Mouse (Mus musculus): Measurements from ENCODE around the gene Atp6v0c. TPM values are rescaled to one million over a fixed set of nuclear protein-coding genes. Genes with fewer than 3 reads are reported as not detected.

Gene Atp6v0c
- total and polyA plus RNA-seq, 3 experiments, result 58.4 to 515 (median 125) TPM

DNA sequence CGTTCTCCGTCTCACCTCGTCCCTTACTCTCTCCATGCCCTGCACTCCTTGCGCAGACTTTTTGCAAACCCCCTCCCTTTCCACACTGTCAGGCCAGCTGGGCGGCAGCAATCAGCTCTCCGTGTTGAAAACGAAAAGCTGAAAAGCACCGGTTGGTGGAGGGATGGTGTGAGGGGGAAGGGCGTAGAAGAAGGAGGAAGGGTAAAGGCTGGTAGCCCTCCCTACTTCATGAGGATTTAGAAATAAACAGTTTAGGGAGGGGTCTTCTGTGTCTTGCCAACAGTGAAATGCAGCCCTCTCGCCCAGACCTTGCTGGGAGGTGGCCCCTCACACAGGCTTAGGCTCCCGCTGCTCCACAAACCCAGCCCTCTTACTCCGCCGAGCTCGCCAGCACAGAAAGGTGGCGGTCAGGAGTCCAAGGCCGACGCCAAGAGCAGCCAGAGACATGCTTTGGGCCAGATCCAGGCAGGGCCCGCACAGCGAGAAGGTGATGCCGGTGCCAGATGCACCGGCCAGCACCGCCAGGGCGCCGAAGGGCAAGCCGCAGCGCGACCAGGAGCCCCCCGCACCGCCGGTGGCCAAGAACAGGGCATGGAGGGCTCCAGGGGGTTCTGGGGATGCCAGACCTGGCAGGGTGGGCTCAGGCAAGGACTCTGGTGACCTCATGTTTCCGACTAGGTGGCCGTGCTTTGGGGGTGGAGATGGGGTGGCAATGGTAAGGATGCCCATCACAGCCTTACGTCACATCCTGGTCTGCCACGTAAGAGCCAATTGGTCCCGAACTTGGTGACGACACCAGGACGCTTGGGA is 42.3 kb upstream of the Atp6v0c start:
- Histone ChIP-seq H3K27ac (ENCODE audit: control insufficient read depth, low read depth, low read length) (no peak overlapping the region), H3K36me3 (ENCODE audit: control insufficient read depth in 1 of 2, insufficient read depth in 2 of 2, low read length in 2 of 2) (peaks cover 5 to 11% of the 10 kb centered on the region in 2 experiments; a peak in 3 of 4 replicates), H3K4me1 (ENCODE audit: control insufficient read depth in 1 of 2, insufficient read depth in 2 of 2, low read length in 2 of 2) (peaks cover 0 to 21% of the 10 kb centered on the region in 2 experiments; a peak in 3 of 4 replicates), H3K9me3 (replicated peaks; ENCODE audit: insufficient read depth, low read length) (no peaks in the 10 kb centered on the region), H3K79me2 (ENCODE audit: control insufficient read depth, insufficient read depth, low read length, poor library complexity) (peaks cover 15% of the 10 kb centered on the region), H3K4me3 (ENCODE audit: control insufficient read depth in 1 of 2, insufficient read depth in 1 of 2, low read depth in 2 of 2, low read length in 2 of 2) (no peak overlapping the region), H3K9ac (ENCODE audit: control insufficient read depth, low read depth, low read length, poor library complexity, severe bottlenecking) (no peak overlapping the region), H3K27me3 (ENCODE audit: control insufficient read depth in 1 of 2, insufficient read depth in 2 of 2, low read length in 2 of 2) (no peaks in the 10 kb centered on the region)
- no peak for DNase-seq (ENCODE audit: low read depth, low spot score)
- TF ChIP-seq POLR2AphosphoS2 (IDR thresholded peaks at IDR 0.05; ENCODE audit: low read length) (no peak), ZKSCAN1 (IDR thresholded peaks at IDR 0.05; ENCODE audit: low read depth, low read length) (no peak), POLR2A (IDR thresholded peaks at IDR 0.05; ENCODE audit: control insufficient read depth in 1 of 2, insufficient read depth in 1 of 2, low read depth in 1 of 2, low read length in 2 of 2, poor library complexity in 1 of 2) (0 out of 4 replicates have a peak, but pooled peaks of 1 of the 2 experiments have one; percentile 6)

- Histone ChIP-seq H3K4me1 (ENCODE audit: control insufficient read depth in 1 of 2, insufficient read depth in 2 of 2, low read length in 2 of 2) (peaks cover 0 to 27% of the 10 kb centered on the region in 2 experiments; a peak in 3 of 4 replicates), H3K79me2 (ENCODE audit: control insufficient read depth, insufficient read depth, low read length, poor library complexity) (peaks cover 20% of the 10 kb centered on the region), H3K36me3 (ENCODE audit: control insufficient read depth in 1 of 2, insufficient read depth in 2 of 2, low read length in 2 of 2) (peaks cover 3 to 14% of the 10 kb centered on the region in 2 experiments; a peak in 3 of 4 replicates), H3K4me3 (ENCODE audit: control insufficient read depth in 1 of 2, insufficient read depth in 1 of 2, low read depth in 2 of 2, low read length in 2 of 2) (no peak overlapping the region), H3K9ac (ENCODE audit: control insufficient read depth, low read depth, low read length, poor library complexity, severe bottlenecking) (no peak overlapping the region), H3K27ac (ENCODE audit: control insufficient read depth, low read depth, low read length) (no peak overlapping the region), H3K27me3 (ENCODE audit: control insufficient read depth in 1 of 2, insufficient read depth in 2 of 2, low read length in 2 of 2) (no peaks in the 10 kb centered on the region), H3K9me3 (replicated peaks; ENCODE audit: insufficient read depth, low read length) (no peaks in the 10 kb centered on the region)
- TF ChIP-seq BHLHE40 (IDR thresholded peaks at IDR 0.05; ENCODE audit: borderline replicate concordance, low read depth, low read length) (no peak), TBP (IDR thresholded peaks at IDR 0.05; ENCODE audit: low read depth, low read length) (no peak), EP300 (IDR thresholded peaks at IDR 0.05; ENCODE audit: low read depth in 1 of 2, low read length in 2 of 2) (no peak), MAFK (IDR thresholded peaks at IDR 0.05; ENCODE audit: borderline replicate concordance, low read depth, low read length) (no peak), UBTF (IDR thresholded peaks at IDR 0.05; ENCODE audit: borderline replicate concordance, insufficient read depth, low read depth, low read length) (no peak), MYC (IDR thresholded peaks at IDR 0.05; ENCODE audit: low read depth, low read length) (no peak), GATA1 (IDR thresholded peaks at IDR 0.05; ENCODE audit: low read depth, low read length) (no peak), ZKSCAN1 (IDR thresholded peaks at IDR 0.05; ENCODE audit: low read depth, low read length) (no peak), SMC3 (IDR thresholded peaks at IDR 0.05; ENCODE audit: low read depth, low read length) (no peak), NRF1 (IDR thresholded peaks at IDR 0.05; ENCODE audit: insufficient read depth, low read depth, low read length, poor library complexity, severe bottlenecking) (no peak), TAL1 (IDR thresholded peaks at IDR 0.05; ENCODE audit: low read length) (no peak), HCFC1 (IDR thresholded peaks at IDR 0.05; ENCODE audit: low read depth, low read length) (no peak), ELF1 (IDR thresholded peaks at IDR 0.05; ENCODE audit: low read depth, low read length) (no peak), CHD1 (IDR thresholded peaks at IDR 0.05; ENCODE audit: low read depth, low read length) (no peak), USF1 (IDR thresholded peaks at IDR 0.05; ENCODE audit: low read depth, low read length) (no peak), RCOR1 (IDR thresholded peaks at IDR 0.05; ENCODE audit: low read depth, low read length) (no peak), POLR2A (IDR thresholded peaks at IDR 0.05; ENCODE audit: control insufficient read depth in 1 of 2, insufficient read depth in 1 of 2, low read depth in 1 of 2, low read length in 2 of 2, poor library complexity in 1 of 2) (no peak), E2F4 (IDR thresholded peaks at IDR 0.05; ENCODE audit: borderline replicate concordance, low read depth, low read length) (no peak)
- no peak for DNase-seq (ENCODE audit: low read depth, low spot score)
These were observed 41.1 kb upstream of the Atp6v0c start for GRCm38 (mm10) chr17:24210591-24210990.

Measured in MEL (cell line).